Mouse (Mus musculus): ENCODE results near the gene Dchs1. TPM values are rescaled to one million over a fixed set of nuclear protein-coding genes. Genes with fewer than 3 reads are reported as not detected.
A peak's percentile ranks its signal among the peaks of the same experiment; 100 is the strongest.

The Dchs1 gene
- polyA plus RNA-seq, 1 experiment = 5.2 TPM

GRCm38 (mm10) chr7:105784556-105784955, 2.9 kb downstream of the Dchs1 start:
- peaks cover 24% of the 10 kb centered on the region for H3K27me3 ChIP-seq (ENCODE audit: control insufficient read depth, insufficient read depth, low read length)

GRCm38 (mm10) chr7:105783861-105784260, 3.6 kb downstream of the Dchs1 start:
- Histone ChIP-seq H3K36me3 (ENCODE audit: control insufficient read depth, insufficient read depth, low read length) (no peaks in the 10 kb centered on the region), H3K27ac (ENCODE audit: insufficient read depth, low read depth, low read length) (no peak overlapping the region), H3K4me3 (ENCODE audit: low read depth, low read length) (no peak overlapping the region), H3K27me3 (ENCODE audit: control insufficient read depth, insufficient read depth, low read length) (peaks cover 24% of the 10 kb centered on the region), H3K4me1 (ENCODE audit: control insufficient read depth, insufficient read depth, insufficient read length, low read length) (peaks cover 5% of the 10 kb centered on the region)
- 55% methylated on average over 4 of the region's 4 CpGs for WGBS
- no peak for TF ChIP-seq CTCF (IDR thresholded peaks at IDR 0.05; ENCODE audit: extremely low read depth, insufficient read length, insufficient replicate concordance, low read depth, low read length)
- TF ChIP-seq POLR2A (IDR thresholded peaks at IDR 0.05; ENCODE audit: low read depth, low read length) = no peak

More at GRCm38 (mm10) chr7:105784556-105784955, 2.9 kb downstream of the Dchs1 start:
- no peak for TF ChIP-seq CTCF (IDR thresholded peaks at IDR 0.05; ENCODE audit: extremely low read depth, insufficient read length, insufficient replicate concordance, low read depth, low read length)
- no peak overlapping the region for H3K27ac ChIP-seq (ENCODE audit: insufficient read depth, low read depth, low read length)
- H3K4me1 ChIP-seq (ENCODE audit: control insufficient read depth, insufficient read depth, insufficient read length, low read length) = 0 out of 2 replicates have a peak, but pooled peaks cover 2% of the 10 kb centered on the region
- H3K36me3 ChIP-seq (ENCODE audit: control insufficient read depth, insufficient read depth, low read length) = no peaks in the 10 kb centered on the region
- 37% methylated on average over 4 of the region's 4 CpGs for WGBS
- no peak overlapping the region for H3K4me3 ChIP-seq (ENCODE audit: low read depth, low read length)

GRCm38 (mm10) chr7:105778553-105779265, 8.7 kb downstream of the Dchs1 start:
- 26% methylated on average over 4 of the region's 4 CpGs for WGBS
- Histone ChIP-seq H3K36me3 (ENCODE audit: control insufficient read depth, insufficient read depth, low read length) (no peaks in the 10 kb centered on the region), H3K27ac (ENCODE audit: insufficient read depth, low read depth, low read length) (peak overlapping the region; percentile 57), H3K4me3 (ENCODE audit: low read depth, low read length) (no peak overlapping the region), H3K4me1 (ENCODE audit: control insufficient read depth, insufficient read depth, insufficient read length, low read length) (peaks cover 11% of the 10 kb centered on the region), H3K27me3 (ENCODE audit: control insufficient read depth, insufficient read depth, low read length) (no peaks in the 10 kb centered on the region)
- no peak for TF ChIP-seq POLR2A (IDR thresholded peaks at IDR 0.05; ENCODE audit: low read depth, low read length)
- no peak for TF ChIP-seq CTCF (IDR thresholded peaks at IDR 0.05; ENCODE audit: extremely low read depth, insufficient read length, insufficient replicate concordance, low read depth, low read length)

GRCm38 (mm10) chr7:105777797-105778552, 9.5 kb downstream of the Dchs1 start:
- H3K27ac ChIP-seq (ENCODE audit: insufficient read depth, low read depth, low read length) = peak overlapping the region; percentile 57
- H3K4me3 ChIP-seq (ENCODE audit: low read depth, low read length) = no peak overlapping the region
- H3K4me1 ChIP-seq (ENCODE audit: control insufficient read depth, insufficient read depth, insufficient read length, low read length) = peaks cover 11% of the 10 kb centered on the region
- TF ChIP-seq CTCF (IDR thresholded peaks at IDR 0.05; ENCODE audit: extremely low read depth, insufficient read length, insufficient replicate concordance, low read depth, low read length) = no peak
- TF ChIP-seq POLR2A (IDR thresholded peaks at IDR 0.05; ENCODE audit: low read depth, low read length) = no peak
- WGBS = 58% methylated on average over 13 of the region's 13 CpGs
- no peaks in the 10 kb centered on the region for H3K36me3 ChIP-seq (ENCODE audit: control insufficient read depth, insufficient read depth, low read length)
- no peaks in the 10 kb centered on the region for H3K27me3 ChIP-seq (ENCODE audit: control insufficient read depth, insufficient read depth, low read length)

- TF ChIP-seq CTCF (IDR thresholded peaks at IDR 0.05; ENCODE audit: extremely low read depth, insufficient read length, insufficient replicate concordance, low read depth, low read length) (no peak), POLR2A (IDR thresholded peaks at IDR 0.05; ENCODE audit: low read depth, low read length) (no peak)
- no peaks in the 10 kb centered on the region for H3K36me3 ChIP-seq (ENCODE audit: control insufficient read depth, insufficient read depth, low read length)
- no peaks in the 10 kb centered on the region for H3K27me3 ChIP-seq (ENCODE audit: control insufficient read depth, insufficient read depth, low read length)
- 91% methylated on average over 1 of the region's 1 CpGs for WGBS
- H3K4me3 ChIP-seq (ENCODE audit: low read depth, low read length) = no peak overlapping the region
- H3K27ac ChIP-seq (ENCODE audit: insufficient read depth, low read depth, low read length) = no peak overlapping the region
- peaks cover 11% of the 10 kb centered on the region for H3K4me1 ChIP-seq (ENCODE audit: control insufficient read depth, insufficient read depth, insufficient read length, low read length)
Measured at GRCm38 (mm10) chr7:105777316-105777715, 10.1 kb downstream of the Dchs1 start.

GRCm38 (mm10) chr7:105776026-105776425, 11.4 kb downstream of the Dchs1 start:
- no peak overlapping the region for H3K4me3 ChIP-seq (ENCODE audit: low read depth, low read length)
- 79% methylated on average over 2 of the region's 2 CpGs for WGBS
- no peaks in the 10 kb centered on the region for H3K27me3 ChIP-seq (ENCODE audit: control insufficient read depth, insufficient read depth, low read length)
- H3K36me3 ChIP-seq (ENCODE audit: control insufficient read depth, insufficient read depth, low read length) = no peaks in the 10 kb centered on the region
- H3K4me1 ChIP-seq (ENCODE audit: control insufficient read depth, insufficient read depth, insufficient read length, low read length) = peaks cover 11% of the 10 kb centered on the region
- no peak overlapping the region for H3K27ac ChIP-seq (ENCODE audit: insufficient read depth, low read depth, low read length)
- TF ChIP-seq CTCF (IDR thresholded peaks at IDR 0.05; ENCODE audit: extremely low read depth, insufficient read length, insufficient replicate concordance, low read depth, low read length) (no peak), POLR2A (IDR thresholded peaks at IDR 0.05; ENCODE audit: low read depth, low read length) (no peak)

- no peak overlapping the region for H3K4me3 ChIP-seq (ENCODE audit: low read depth, low read length)
- H3K27ac ChIP-seq (ENCODE audit: insufficient read depth, low read depth, low read length) = no peak overlapping the region
- TF ChIP-seq POLR2A (IDR thresholded peaks at IDR 0.05; ENCODE audit: low read depth, low read length) (no peak), CTCF (IDR thresholded peaks at IDR 0.05; ENCODE audit: extremely low read depth, insufficient read length, insufficient replicate concordance, low read depth, low read length) (no peak)
- peaks cover 11% of the 10 kb centered on the region for H3K4me1 ChIP-seq (ENCODE audit: control insufficient read depth, insufficient read depth, insufficient read length, low read length)
- H3K27me3 ChIP-seq (ENCODE audit: control insufficient read depth, insufficient read depth, low read length) = no peaks in the 10 kb centered on the region
- WGBS = 60% methylated on average over 8 of the region's 8 CpGs
- no peaks in the 10 kb centered on the region for H3K36me3 ChIP-seq (ENCODE audit: control insufficient read depth, insufficient read depth, low read length)
Measured at GRCm38 (mm10) chr7:105774661-105775060, 12.8 kb downstream of the Dchs1 start.

Data from small intestine, adult 2 months (tissue).